Mouse (Mus musculus) liver, embryonic 14.5 days (tissue): ENCODE measurements at regions not wholly inside any gene's neighbourhood (a gene's known extent, or its start where the extent isn't known, plus 50 kb on each side); places are given as distances from the start of the nearest gene placed in this dataset.

ENCODE experiments used
- ATAC-seq: fragments of 200-750 bp; cut with Nextera tagmentation; 2 replicates; pipeline ENCODE4 v1.8.0; 2017; ENCODE audit warnings: moderate number of reproducible peaks, mild to moderate bottlenecking, moderate library complexity; ENCODE audit not compliant: insufficient read depth
- DNase-seq, 3 experiments: peaks; one replicate each; pipeline ENCODE4 v3.0.0-alpha.2; 2012 to 2013; ENCODE audit warnings: low read depth in 3 of 3, low spot score in 3 of 3
- H3K27ac ChIP-seq: fragments of 300-500 bp; sonication (generic); 2 replicates; pipeline ENCODE4 v1.5.1; 2014; ENCODE audit warnings: moderate library complexity, mild to moderate bottlenecking, control low read depth, inconsistent platforms
- H3K27me3 ChIP-seq: fragments of 300-500 bp; sonication (generic); 2 replicates; pipeline ENCODE4 v1.6.1; 2014; ENCODE audit warnings: mild to moderate bottlenecking, low read length, moderate library complexity; ENCODE audit not compliant: control insufficient read depth, insufficient read depth
- H3K36me3 ChIP-seq: fragments of 300-500 bp; sonication (generic); replicated peaks from 2 replicates; pipeline ENCODE4 v1.6.1; 2014; ENCODE audit warnings: low read depth; ENCODE audit not compliant: control insufficient read depth, insufficient read depth
- H3K4me1 ChIP-seq, 2 experiments: fragments of 200-500 bp in 1 of 2; fragments of 300-500 bp in 1 of 2; sonication (generic) in 1 of 2; replicated peaks; 2 replicates each; pipeline ENCODE4 v1.6.1; 2012 to 2014; ENCODE audit warnings: antibody characterized with exemption in 1 of 2, inconsistent platforms in 1 of 2, low read length in 1 of 2; ENCODE audit not compliant: control insufficient read depth in 2 of 2, insufficient read depth in 2 of 2
- H3K4me2 ChIP-seq: fragments of 300-500 bp; sonication (generic); 2 replicates; pipeline ENCODE4 v1.6.1; 2014; ENCODE audit warnings: low read depth, mild to moderate bottlenecking, control low read depth, moderate library complexity
- H3K4me3 ChIP-seq, 2 experiments: fragments of 200-500 bp in 1 of 2; fragments of 300-500 bp in 1 of 2; sonication (generic) in 1 of 2; 2 replicates each; pipeline ENCODE4 v1.5.1; 2012 to 2014; ENCODE audit warnings: low read depth in 2 of 2, low read length in 2 of 2, mild to moderate bottlenecking in 2 of 2, control low read depth in 1 of 2, inconsistent platforms in 1 of 2, moderate library complexity in 1 of 2; ENCODE audit not compliant: insufficient read depth in 1 of 2
- H3K9ac ChIP-seq: fragments of 300-500 bp; sonication (generic); replicated peaks from 2 replicates; pipeline ENCODE4 v1.6.1; 2014; ENCODE audit warnings: mild to moderate bottlenecking, control low read depth, moderate library complexity
- H3K9me3 ChIP-seq: fragments of 300-500 bp; sonication (generic); 2 replicates; pipeline ENCODE4 v1.6.1; 2016; ENCODE audit warnings: low read length, mixed read lengths; ENCODE audit not compliant: control insufficient read depth
- CTCF ChIP-seq: IDR thresholded peaks from 2 replicates; pipeline ENCODE4 v1.5.1; 2016; ENCODE audit warnings: antibody characterized with exemption, low read depth, control low read depth
- EP300 ChIP-seq: IDR thresholded peaks from 2 replicates; pipeline ENCODE4 v1.6.1; 2016; ENCODE audit warnings: antibody characterized with exemption, low read depth
- WGBS: fragments of 180-500 bp; shearing (Covaris S2); extraction: QIAGEN DNeasy Blood & Tissue Kit; methylation state at CpG from one replicate; pipeline ENCODE4 v1.1.7; 2014; ENCODE audit not compliant: insufficient replicate concordance; 5-methylcytosine and 5-hydroxymethylcytosine counted together

DNA sequence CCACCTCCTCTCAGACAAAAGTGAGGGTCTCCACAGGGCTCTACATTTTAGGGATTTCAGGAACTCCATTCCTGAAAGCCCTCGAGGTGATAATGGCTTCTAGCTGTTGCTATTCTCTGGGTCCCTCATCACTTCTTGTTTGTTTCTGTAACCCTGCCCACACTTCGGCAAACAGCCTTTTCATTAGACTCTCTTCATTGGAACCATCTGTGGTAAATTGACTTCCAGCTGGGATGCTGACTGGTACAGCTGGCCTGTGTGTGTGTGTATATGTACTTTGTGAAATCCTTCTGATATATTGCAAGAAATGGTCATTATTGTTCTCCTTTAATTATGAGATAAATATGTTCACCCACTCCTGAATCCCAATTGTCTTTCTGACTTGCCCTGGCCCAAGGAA lies 50.3 kb downstream of the Gm10192 start:
- H3K27me3 ChIP-seq: no peaks in the 10 kb centered on the region

DNA sequence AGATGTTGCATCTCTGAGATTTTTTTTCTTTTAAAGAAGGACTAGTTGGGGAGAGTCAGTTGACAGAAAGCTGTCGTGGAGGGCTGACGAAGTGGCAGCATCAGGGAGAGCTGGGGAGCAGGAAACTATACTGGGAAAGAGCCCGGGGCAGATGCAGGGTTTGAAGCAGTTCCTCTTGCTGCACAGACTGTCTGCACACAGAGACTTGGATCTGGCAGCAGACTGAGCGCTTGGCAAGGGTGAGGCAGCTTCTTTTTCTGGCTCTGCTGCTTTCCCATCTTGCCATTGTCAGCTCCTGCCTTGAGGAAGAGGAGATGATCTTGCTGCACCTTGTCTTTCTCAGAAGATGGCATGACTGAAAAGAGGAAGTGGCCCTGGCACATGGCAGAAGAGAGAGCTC lies 55.2 kb downstream of the Gm10192 start:
- H3K9ac ChIP-seq: no peak overlapping the region
- H3K4me2 ChIP-seq: no peak overlapping the region
- 28% methylated on average over 4 of the region's 4 CpGs for WGBS
- no peaks in the 10 kb centered on the region for H3K9me3 ChIP-seq
- H3K4me3 ChIP-seq: no peak overlapping the region
- H3K27ac ChIP-seq: no peak overlapping the region
- ATAC-seq: no peak
- TF ChIP-seq EP300 (no peak), CTCF (no peak)
- no peaks in the 10 kb centered on the region for H3K36me3 ChIP-seq
- no peak for DNase-seq
- no peaks in the 10 kb centered on the region for H3K4me1 ChIP-seq
- H3K27me3 ChIP-seq: no peaks in the 10 kb centered on the region

More for the DNA sequence above, 50.3 kb downstream of the Gm10192 start:
- ATAC-seq: no peak
- no peak overlapping the region for H3K27ac ChIP-seq
- DNase-seq: no peak
- H3K9me3 ChIP-seq: no peaks in the 10 kb centered on the region
- H3K9ac ChIP-seq: no peak overlapping the region
- WGBS: 36% methylated on average over 2 of the region's 2 CpGs
- H3K4me2 ChIP-seq: no peak overlapping the region
- H3K36me3 ChIP-seq: no peaks in the 10 kb centered on the region
- no peak overlapping the region for H3K4me3 ChIP-seq
- TF ChIP-seq EP300 (no peak), CTCF (no peak)
- H3K4me1 ChIP-seq: no peaks in the 10 kb centered on the region

DNA sequence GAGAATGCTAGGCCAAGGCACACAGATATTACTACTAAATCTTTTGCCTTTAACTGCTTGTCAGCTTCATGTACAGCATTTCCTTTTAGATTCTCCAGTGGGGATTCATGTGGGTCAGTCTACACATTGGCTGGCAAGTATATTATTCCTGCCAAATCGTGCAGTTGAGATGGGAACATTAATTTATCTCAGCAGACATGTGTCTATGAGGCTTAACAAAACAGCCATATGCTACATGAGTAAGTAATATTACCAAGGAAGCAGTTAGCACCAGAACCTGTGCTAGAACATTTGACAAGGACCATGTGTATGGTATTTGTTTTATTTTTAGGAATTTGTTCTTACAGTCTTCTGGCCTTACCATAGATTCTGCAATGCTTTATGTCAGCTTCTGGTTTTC lies 59.1 kb downstream of the Gm10192 start:
- no peak for DNase-seq
- H3K4me2 ChIP-seq: no peak overlapping the region
- no peak overlapping the region for H3K4me3 ChIP-seq
- no peak for TF ChIP-seq EP300
- TF ChIP-seq CTCF: no peak
- no peaks in the 10 kb centered on the region for H3K27me3 ChIP-seq
- H3K27ac ChIP-seq: no peak overlapping the region
- no peaks in the 10 kb centered on the region for H3K4me1 ChIP-seq
- H3K9me3 ChIP-seq: no peaks in the 10 kb centered on the region
- no peak for ATAC-seq
- H3K36me3 ChIP-seq: no peaks in the 10 kb centered on the region
- WGBS: 30% methylated on average over 1 of the region's 1 CpGs
- no peak overlapping the region for H3K9ac ChIP-seq

DNA sequence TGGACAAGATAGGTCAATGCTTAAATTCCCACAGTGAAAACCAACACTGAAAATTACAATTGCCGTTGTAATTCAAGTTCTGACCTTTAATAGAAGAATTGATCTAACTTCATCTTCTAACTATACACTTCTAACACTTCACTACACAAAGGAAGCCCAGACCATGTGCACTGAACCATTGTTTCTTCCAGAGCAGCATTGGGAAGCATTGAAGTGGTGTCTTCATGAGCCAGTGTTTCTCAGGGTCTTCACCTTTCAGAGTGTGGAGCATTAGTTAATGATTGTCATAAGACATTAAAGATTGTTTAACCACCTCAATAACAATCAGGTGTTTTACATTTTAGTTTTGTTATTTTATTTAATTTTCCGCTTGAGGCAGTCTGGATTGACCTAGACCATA lies 61.0 kb downstream of the Gm10192 start:
- no peak overlapping the region for H3K4me2 ChIP-seq
- TF ChIP-seq CTCF (no peak), EP300 (no peak)
- H3K36me3 ChIP-seq: no peaks in the 10 kb centered on the region
- no peak overlapping the region for H3K4me3 ChIP-seq
- H3K27me3 ChIP-seq: no peaks in the 10 kb centered on the region
- 45% methylated on average over 2 of the region's 2 CpGs for WGBS
- no peak overlapping the region for H3K27ac ChIP-seq
- H3K4me1 ChIP-seq: no peaks in the 10 kb centered on the region
- no peak overlapping the region for H3K9ac ChIP-seq
- no peak for ATAC-seq
- no peak for DNase-seq
- H3K9me3 ChIP-seq: no peaks in the 10 kb centered on the region

DNA sequence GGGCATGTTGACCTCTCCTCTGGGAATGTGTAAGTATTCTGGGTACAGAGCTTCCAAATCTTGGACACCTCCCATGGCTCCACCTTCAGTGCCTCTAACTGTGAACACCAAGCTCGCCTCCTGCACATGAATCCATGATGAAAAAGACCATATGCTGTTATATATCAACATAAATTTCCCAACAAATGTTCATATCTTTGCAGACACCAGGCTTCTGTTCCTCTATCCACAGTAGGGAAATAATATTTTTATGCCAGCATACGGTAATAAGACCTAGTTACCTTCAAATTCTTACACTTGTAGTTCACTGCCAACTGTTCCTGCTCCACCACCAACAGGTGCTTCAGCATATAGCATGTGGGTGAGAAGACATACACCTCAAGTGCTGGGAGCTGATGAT lies 63.5 kb downstream of the Gm10192 start:
- ATAC-seq (no peak), DNase-seq (no peak)
- Histone ChIP-seq H3K36me3 (no peaks in the 10 kb centered on the region), H3K9me3 (no peaks in the 10 kb centered on the region), H3K4me2 (no peak overlapping the region), H3K4me1 (no peaks in the 10 kb centered on the region), H3K27ac (no peak overlapping the region), H3K27me3 (no peaks in the 10 kb centered on the region), H3K9ac (no peak overlapping the region), H3K4me3 (no peak overlapping the region)
- 38% methylated on average over 2 of the region's 2 CpGs for WGBS
- TF ChIP-seq EP300 (no peak), CTCF (no peak)

DNA sequence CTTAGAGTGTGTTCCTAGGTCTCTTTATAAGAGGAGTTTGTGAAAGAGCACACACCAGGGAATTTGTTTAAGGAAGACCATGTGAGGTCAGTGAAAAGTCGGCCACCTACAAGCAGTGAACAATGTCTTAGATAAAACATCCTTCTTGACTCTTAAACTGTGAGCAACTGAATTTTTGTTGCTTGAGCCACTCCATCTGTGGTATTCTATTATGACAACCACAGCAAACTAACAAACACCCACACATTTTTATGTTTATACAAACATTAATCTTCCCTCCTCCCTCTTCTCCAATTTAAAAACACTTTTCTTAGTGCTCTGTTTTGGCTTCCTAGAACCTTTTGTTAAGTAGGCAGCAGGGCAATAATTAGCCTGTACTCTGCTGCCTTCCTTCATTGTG lies 66.0 kb downstream of the Gm10192 start:
- H3K27me3 ChIP-seq: no peaks in the 10 kb centered on the region
- no peak overlapping the region for H3K27ac ChIP-seq
- DNase-seq: no peak
- no peak overlapping the region for H3K9ac ChIP-seq
- no peak for ATAC-seq
- no peak overlapping the region for H3K4me2 ChIP-seq
- no peaks in the 10 kb centered on the region for H3K36me3 ChIP-seq
- WGBS: 50% methylated on average over 1 of the region's 1 CpGs
- H3K4me3 ChIP-seq: no peak overlapping the region
- no peaks in the 10 kb centered on the region for H3K4me1 ChIP-seq
- TF ChIP-seq EP300: no peak
- no peak for TF ChIP-seq CTCF
- no peaks in the 10 kb centered on the region for H3K9me3 ChIP-seq
